Mouse (Mus musculus) liver, adult 2 months (tissue): ENCODE measurements around the gene Stk24. TPM values are rescaled to one million over a fixed set of nuclear protein-coding genes. Genes with fewer than 3 reads are reported as not detected.

Source experiments
- DNase-seq: peaks from one replicate; pipeline ENCODE4 v3.0.0-alpha.2; 2011; ENCODE audit warnings: low read depth, low spot score; ENCODE audit errors: extremely low read depth
- H3K27ac ChIP-seq: fragments of 200-500 bp; replicated peaks from 2 replicates; pipeline ENCODE4 v1.5.1; 2012; ENCODE audit warnings: low read depth, mild to moderate bottlenecking, control low read depth, inconsistent platforms, low read length; ENCODE audit not compliant: insufficient read depth
- H3K27me3 ChIP-seq: fragments of 200-500 bp; 2 replicates; pipeline ENCODE4 v1.6.1; 2012; ENCODE audit warnings: mild to moderate bottlenecking, moderate library complexity, low read length, inconsistent platforms; ENCODE audit not compliant: control insufficient read depth, insufficient read depth
- H3K36me3 ChIP-seq: fragments of 200-500 bp; 2 replicates; pipeline ENCODE4 v1.6.1; 2012; ENCODE audit warnings: low read length, inconsistent platforms; ENCODE audit not compliant: control insufficient read depth, insufficient read depth
- H3K4me1 ChIP-seq: fragments of 200-500 bp; 2 replicates; pipeline ENCODE4 v1.6.1; 2011; ENCODE audit warnings: low read length; ENCODE audit not compliant: control insufficient read depth, insufficient read depth
- H3K4me3 ChIP-seq: fragments of 200-500 bp; 2 replicates; pipeline ENCODE4 v1.5.1; 2011; ENCODE audit warnings: low read depth, mild to moderate bottlenecking, control low read depth, low read length, moderate library complexity; ENCODE audit not compliant: insufficient read depth
- H3K79me2 ChIP-seq: fragments of 200-500 bp; 2 replicates; pipeline ENCODE4 v1.6.1; 2012; ENCODE audit warnings: inconsistent platforms, mild to moderate bottlenecking, low read length, moderate library complexity; ENCODE audit not compliant: control insufficient read depth, insufficient read depth
- H3K9ac ChIP-seq: fragments of 200-500 bp; 2 replicates; pipeline ENCODE4 v1.6.1; 2012; ENCODE audit warnings: low read depth, mild to moderate bottlenecking, control low read depth, inconsistent platforms, low read length
- CTCF ChIP-seq: fragments of 200-500 bp; IDR thresholded peaks from 2 replicates; pipeline ENCODE4 v1.5.1; 2011; ENCODE audit warnings: low read depth, low read length, control low read depth
- POLR2A ChIP-seq: fragments of 200-500 bp; IDR thresholded peaks from 2 replicates; pipeline ENCODE4 v1.6.1; 2011; ENCODE audit warnings: low read length, control low read depth; ENCODE audit not compliant: insufficient read depth; ENCODE audit errors: extremely low read depth
- WGBS: fragments of 180-500 bp; shearing (Covaris S2); methylation state at CpG from one replicate; pipeline ENCODE4 v1.1.7; 2018; 5-methylcytosine and 5-hydroxymethylcytosine counted together
- polyA plus RNA-seq: library from polyadenylated mRNA; depleted of rRNA; stranded (reverse); fragments of >200 nt; gene quantifications from 2 replicates; pipeline ENCODE4 v1.2.3, GENCODE M21; 2012
- total RNA-seq: library from RNA; depleted of rRNA; stranded (reverse); fragments of >200 nt; gene quantifications from 2 replicates; pipeline ENCODE4 v1.2.3, GENCODE M21; 2014

Gene Stk24
- total and polyA plus RNA-seq, 2 experiments, result 9.3 to 10.1 TPM

- no peak overlapping the region for H3K27ac ChIP-seq
- WGBS, result 60% methylated on average over 10 of the region's 10 CpGs
- no peaks in the 10 kb centered on the region for H3K27me3 ChIP-seq
- peaks cover 5% of the 10 kb centered on the region; the same call in 1 of the 2 replicates for H3K36me3 ChIP-seq
- no peak overlapping the region for H3K9ac ChIP-seq
- DNase-seq, result no peak
- TF ChIP-seq POLR2A (no peak), CTCF (no peak)
- no peaks in the 10 kb centered on the region for H3K79me2 ChIP-seq
- H3K4me3 ChIP-seq, result no peak overlapping the region
- no peaks in the 10 kb centered on the region for H3K4me1 ChIP-seq
These were observed 103.8 kb downstream of the Stk24 start for GRCm38 (mm10) chr14:121276016-121276415.

DNA sequence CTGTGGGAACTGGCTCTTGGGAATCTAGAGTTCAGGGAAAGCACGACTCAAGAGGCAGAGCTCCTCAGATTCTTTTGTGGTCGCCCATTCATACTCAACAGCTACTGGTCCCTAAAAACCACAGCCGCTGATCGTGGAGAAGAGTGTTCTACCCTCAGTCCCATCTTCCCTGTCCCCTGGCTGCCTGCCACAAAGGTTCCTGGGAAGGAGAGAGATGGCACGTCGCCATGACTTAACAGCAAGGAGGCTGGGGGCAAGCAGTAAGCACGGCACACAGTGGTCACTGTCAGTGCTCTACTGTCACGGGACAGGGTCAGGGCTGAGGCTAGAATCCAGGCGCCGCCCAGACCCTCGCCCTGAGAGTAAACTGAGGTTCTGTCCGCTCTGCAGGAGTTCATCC, 104.8 kb downstream of the Stk24 start:
- H3K27me3 ChIP-seq, result no peaks in the 10 kb centered on the region
- H3K4me3 ChIP-seq, result no peak overlapping the region
- no peaks in the 10 kb centered on the region for H3K4me1 ChIP-seq
- WGBS, result 93% methylated on average over 12 of the region's 12 CpGs
- no peak overlapping the region for H3K9ac ChIP-seq
- peaks cover 2% of the 10 kb centered on the region; the same call in 1 of the 2 replicates for H3K36me3 ChIP-seq
- no peak for TF ChIP-seq CTCF
- TF ChIP-seq POLR2A, result no peak
- no peaks in the 10 kb centered on the region for H3K79me2 ChIP-seq
- no peak overlapping the region for H3K27ac ChIP-seq
- DNase-seq, result no peak

- WGBS, result 89% methylated on average over 6 of the region's 6 CpGs
- peaks cover 2% of the 10 kb centered on the region; the same call in 1 of the 2 replicates for H3K36me3 ChIP-seq
- H3K27me3 ChIP-seq, result no peaks in the 10 kb centered on the region
- no peaks in the 10 kb centered on the region for H3K79me2 ChIP-seq
- no peaks in the 10 kb centered on the region for H3K4me1 ChIP-seq
- no peak overlapping the region for H3K4me3 ChIP-seq
- no peak overlapping the region for H3K27ac ChIP-seq
- H3K9ac ChIP-seq, result no peak overlapping the region
- no peak for DNase-seq
- TF ChIP-seq CTCF (no peak), POLR2A (no peak)
These were observed 109.3 kb downstream of the Stk24 start for GRCm38 (mm10) chr14:121270490-121270889.

- Histone ChIP-seq H3K36me3 (peaks cover 2% of the 10 kb centered on the region; the same call in 1 of the 2 replicates), H3K27me3 (no peaks in the 10 kb centered on the region), H3K9ac (no peak overlapping the region), H3K27ac (no peak overlapping the region), H3K79me2 (no peaks in the 10 kb centered on the region), H3K4me1 (no peaks in the 10 kb centered on the region), H3K4me3 (no peak overlapping the region)
- DNase-seq, result no peak
- TF ChIP-seq CTCF, result no peak
- TF ChIP-seq POLR2A, result no peak
- WGBS, result 93% methylated on average over 8 of the region's 8 CpGs
These were observed 112.0 kb downstream of the Stk24 start for GRCm38 (mm10) chr14:121267801-121268200.

- peak; percentile 26 for DNase-seq
- Histone ChIP-seq H3K36me3 (peaks cover 2% of the 10 kb centered on the region; the same call in 1 of the 2 replicates), H3K27me3 (no peaks in the 10 kb centered on the region), H3K9ac (no peak overlapping the region), H3K79me2 (no peaks in the 10 kb centered on the region), H3K27ac (no peak overlapping the region), H3K4me3 (no peak overlapping the region), H3K4me1 (no peaks in the 10 kb centered on the region)
- no peak for TF ChIP-seq POLR2A
- TF ChIP-seq CTCF, result no peak
- WGBS, result 67% methylated on average over 6 of the region's 6 CpGs
These were observed 115.4 kb downstream of the Stk24 start for GRCm38 (mm10) chr14:121264453-121264852.

DNA sequence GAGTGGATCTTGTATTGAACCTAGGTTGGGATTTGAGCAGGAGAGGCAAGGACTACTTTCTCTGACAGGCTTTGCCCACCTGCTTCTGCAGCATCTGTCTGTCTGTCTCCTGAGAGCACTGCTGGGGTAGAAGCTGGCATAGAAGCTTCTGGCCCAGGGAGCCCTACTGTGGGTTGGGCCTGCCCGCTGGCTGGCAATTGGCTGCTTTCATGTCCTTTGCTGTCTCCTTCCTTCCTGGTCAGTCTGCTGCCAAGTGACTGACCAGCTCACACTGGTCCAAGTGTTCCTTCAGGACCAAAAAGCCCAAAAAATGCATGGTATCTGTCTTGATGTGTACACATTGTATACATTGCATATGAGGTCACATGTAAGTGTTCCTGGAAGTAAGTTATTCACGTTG, 115.9 kb downstream of the Stk24 start:
- TF ChIP-seq POLR2A (no peak), CTCF (no peak)
- Histone ChIP-seq H3K4me3 (no peak overlapping the region), H3K36me3 (peaks cover 2% of the 10 kb centered on the region; the same call in 1 of the 2 replicates), H3K4me1 (no peaks in the 10 kb centered on the region), H3K27me3 (no peaks in the 10 kb centered on the region), H3K79me2 (no peaks in the 10 kb centered on the region), H3K9ac (no peak overlapping the region), H3K27ac (no peak overlapping the region)
- 85% methylated on average over 2 of the region's 2 CpGs for WGBS
- DNase-seq, result no peak
